Mouse (Mus musculus) heart, embryonic 13.5 days (tissue): Measurements from ENCODE around the gene Tmem30c. TPM values are rescaled to one million over a fixed set of nuclear protein-coding genes. Genes with fewer than 3 reads are reported as not detected.

Experiments
- ATAC-seq: fragments of 200-750 bp; cut with Nextera tagmentation; 2 replicates; pipeline ENCODE4 v1.8.0; 2017; ENCODE audit warnings: moderate TSS enrichment; ENCODE audit not compliant: insufficient number of reproducible peaks, low FRiP score, low TSS enrichment; ENCODE audit errors: extremely low read depth
- H3K27ac ChIP-seq: fragments of 300-500 bp; sonication (generic); replicated peaks from 2 replicates; pipeline ENCODE4 v1.5.1; 2015; ENCODE audit warnings: moderate library complexity, mild to moderate bottlenecking, inconsistent platforms
- H3K27me3 ChIP-seq: fragments of 300-500 bp; sonication (generic); replicated peaks from 2 replicates; pipeline ENCODE4 v1.6.1; 2015; ENCODE audit warnings: mild to moderate bottlenecking, inconsistent platforms
- H3K36me3 ChIP-seq: fragments of 300-500 bp; sonication (generic); 2 replicates; pipeline ENCODE4 v1.6.1; 2015; ENCODE audit warnings: mild to moderate bottlenecking, inconsistent platforms
- H3K4me1 ChIP-seq: fragments of 300-500 bp; sonication (generic); 2 replicates; pipeline ENCODE4 v1.6.1; 2015; ENCODE audit warnings: inconsistent platforms
- H3K4me2 ChIP-seq: fragments of 300-500 bp; sonication (generic); 2 replicates; pipeline ENCODE4 v1.6.1; 2015; ENCODE audit warnings: inconsistent platforms, mild to moderate bottlenecking, moderate library complexity
- H3K4me3 ChIP-seq: fragments of 300-500 bp; sonication (generic); 2 replicates; pipeline ENCODE4 v1.5.1; 2015; ENCODE audit warnings: moderate library complexity, mild to moderate bottlenecking, inconsistent platforms
- H3K9ac ChIP-seq: fragments of 300-500 bp; sonication (generic); 2 replicates; pipeline ENCODE4 v1.6.1; 2015; ENCODE audit warnings: inconsistent platforms, mild to moderate bottlenecking, moderate library complexity
- H3K9me3 ChIP-seq: fragments of 300-500 bp; sonication (generic); 2 replicates; pipeline ENCODE4 v1.6.1; 2016; ENCODE audit warnings: inconsistent platforms
- WGBS: fragments of 180-500 bp; shearing (Covaris S2); methylation state at CpG from one replicate; pipeline ENCODE4 v1.1.7; 2015; ENCODE audit warnings: mixed read lengths; 5-methylcytosine and 5-hydroxymethylcytosine counted together
- polyA plus RNA-seq: library from polyadenylated mRNA; unstranded; fragments of >200 nt; fragmentation: Nextera tagmentation; extraction: Ambion mirVana; gene quantifications from 2 replicates; pipeline ENCODE4 v1.2.1, GENCODE M21; 2015

Tmem30c gene
- polyA plus RNA-seq: 0.05 TPM in 1 of 2 replicates, not detected in the other

DNA sequence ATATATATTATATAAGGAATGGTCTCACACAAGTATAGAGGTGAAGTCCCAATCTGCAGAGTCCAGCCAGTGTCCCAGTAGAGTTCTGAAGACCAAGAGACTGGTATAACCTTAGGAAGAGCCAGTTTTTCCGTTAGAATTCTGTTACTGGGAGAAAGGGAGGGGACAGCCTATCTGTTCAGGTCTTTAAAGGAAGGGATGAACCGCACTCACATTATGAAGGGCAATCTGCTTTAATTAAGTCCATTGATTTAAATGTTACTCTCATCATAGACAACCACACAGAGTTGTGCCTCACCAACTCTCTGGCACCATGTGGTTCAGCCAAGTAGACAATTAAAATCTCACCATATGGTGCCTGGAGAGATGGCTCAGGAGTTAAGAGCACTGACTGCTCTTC, at the start of gene Tmem30c:
TSS of gene Tmem30c (minus strand) at position 101 of the 400 bp plus-strand sequence.
- Histone ChIP-seq H3K4me1 (peaks cover 6% of the 10 kb centered on the region; the same call in 1 of the 2 replicates), H3K27me3 (no peaks in the 10 kb centered on the region), H3K9me3 (peaks cover 3% of the 10 kb centered on the region; the same call in 1 of the 2 replicates), H3K4me3 (no peak within 1 kb of the TSS), H3K27ac (peak within 1 kb of the TSS; percentile 48), H3K9ac (no peak within 1 kb of the TSS), H3K4me2 (no peak within 1 kb of the TSS), H3K36me3 (no peaks in the 10 kb centered on the region)
- ATAC-seq: no peak
- 73% methylated on average over 2 of the region's 2 CpGs for WGBS

- Histone ChIP-seq H3K4me2 (no peak overlapping the region), H3K4me3 (no peak overlapping the region), H3K27me3 (no peaks in the 10 kb centered on the region), H3K9ac (no peak overlapping the region), H3K9me3 (no peaks in the 10 kb centered on the region), H3K4me1 (peaks cover 16% of the 10 kb centered on the region), H3K27ac (no peak overlapping the region), H3K36me3 (no peaks in the 10 kb centered on the region)
- no peak for ATAC-seq
- 47% methylated on average over 5 of the region's 5 CpGs for whole genome bisulfite sequencing
These were observed 47.9 kb upstream of the Tmem30c start for GRCm38 (mm10) chr16:57340613-57340898.

DNA sequence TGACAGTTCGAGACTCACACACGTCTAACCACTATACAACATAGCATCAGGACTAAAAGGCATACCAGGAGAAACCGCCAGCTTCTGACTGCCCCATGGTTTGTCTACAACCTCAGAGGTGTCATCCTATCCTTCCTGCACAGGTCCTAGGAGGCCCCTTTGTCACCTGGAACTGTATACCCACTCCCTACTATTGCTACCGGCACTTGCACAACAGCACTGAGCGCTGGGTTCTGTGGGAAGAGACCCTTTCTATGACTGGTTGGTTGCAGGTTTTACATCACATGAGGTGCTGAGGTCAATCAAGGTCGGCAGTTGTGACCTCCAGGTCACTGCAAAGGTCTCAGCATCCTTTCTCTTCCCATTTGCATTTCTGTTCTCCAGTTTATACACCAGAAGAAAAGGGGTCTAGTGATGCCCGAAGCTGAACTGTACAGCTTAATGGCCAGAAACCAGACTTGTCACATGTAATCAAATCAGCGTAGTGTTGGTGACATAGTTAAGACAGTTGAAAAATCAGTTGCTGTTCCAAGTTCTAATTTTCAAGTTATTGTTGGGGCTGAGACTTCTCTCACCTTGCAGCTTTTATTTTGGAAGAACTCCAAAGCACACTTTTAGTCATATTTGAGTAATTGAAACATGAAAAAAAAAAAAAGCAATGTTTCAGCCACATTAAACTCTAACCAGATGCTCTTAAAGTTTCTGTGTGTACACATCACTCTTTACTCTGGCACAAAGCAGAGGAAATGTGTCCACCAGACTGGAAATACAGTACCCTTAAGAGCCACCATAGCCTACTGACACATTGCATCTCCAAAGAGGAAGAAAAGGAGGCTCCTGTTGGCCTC, 47.3 kb upstream of the Tmem30c start:
- H3K36me3 ChIP-seq: no peaks in the 10 kb centered on the region
- peaks cover 16% of the 10 kb centered on the region for H3K4me1 ChIP-seq
- no peaks in the 10 kb centered on the region for H3K9me3 ChIP-seq
- H3K27ac ChIP-seq: no peak overlapping the region
- H3K9ac ChIP-seq: no peak overlapping the region
- no peak overlapping the region for H3K4me2 ChIP-seq
- no peak overlapping the region for H3K4me3 ChIP-seq
- no peak for ATAC-seq
- 81% methylated on average over 8 of the region's 8 CpGs for WGBS
- H3K27me3 ChIP-seq: no peaks in the 10 kb centered on the region

GRCm38 (mm10) chr16:57336770-57337423, 44.2 kb upstream of the Tmem30c start:
- 65% methylated on average over 11 of the region's 11 CpGs for WGBS
- no peak for ATAC-seq
- no peak overlapping the region for H3K4me3 ChIP-seq
- no peak overlapping the region for H3K27ac ChIP-seq
- no peak overlapping the region for H3K9ac ChIP-seq
- peaks cover 16% of the 10 kb centered on the region for H3K4me1 ChIP-seq
- H3K9me3 ChIP-seq: no peaks in the 10 kb centered on the region
- H3K27me3 ChIP-seq: no peaks in the 10 kb centered on the region
- H3K4me2 ChIP-seq: no peak overlapping the region
- H3K36me3 ChIP-seq: no peaks in the 10 kb centered on the region

- WGBS: 67% methylated on average over 7 of the region's 7 CpGs
- Histone ChIP-seq H3K36me3 (no peaks in the 10 kb centered on the region), H3K27me3 (no peaks in the 10 kb centered on the region), H3K4me1 (peaks cover 11% of the 10 kb centered on the region), H3K4me3 (no peak overlapping the region), H3K9ac (no peak overlapping the region), H3K27ac (no peak overlapping the region), H3K4me2 (no peak overlapping the region), H3K9me3 (no peaks in the 10 kb centered on the region)
- ATAC-seq: no peak
These were observed 39.6 kb upstream of the Tmem30c start for GRCm38 (mm10) chr16:57332301-57332700.

DNA sequence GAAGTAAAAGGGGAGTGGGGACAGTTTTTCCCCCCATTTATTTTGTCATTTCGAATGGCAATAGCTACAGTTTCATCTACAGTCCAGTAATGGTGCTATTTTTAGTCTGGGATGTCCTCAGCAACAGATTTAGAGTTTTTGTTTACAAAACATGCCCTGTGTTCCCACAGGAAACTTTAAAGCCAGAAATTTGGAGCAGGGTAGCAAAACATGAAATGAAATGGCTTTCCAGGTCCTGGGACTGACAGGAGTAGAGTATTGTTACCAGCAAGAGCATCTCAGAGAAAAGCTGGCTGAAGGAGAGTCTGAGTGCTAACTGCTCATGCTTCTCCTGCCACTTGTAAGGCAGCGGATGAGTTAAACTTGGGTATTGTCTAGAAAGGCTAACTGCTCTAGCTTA, 37.4 kb upstream of the Tmem30c start:
- Histone ChIP-seq H3K36me3 (no peaks in the 10 kb centered on the region), H3K27ac (no peak overlapping the region; the same call in 1 of the 2 replicates), H3K9ac (no peak overlapping the region), H3K4me3 (no peak overlapping the region), H3K9me3 (no peaks in the 10 kb centered on the region), H3K4me1 (peaks cover 11% of the 10 kb centered on the region), H3K27me3 (no peaks in the 10 kb centered on the region), H3K4me2 (no peak overlapping the region)
- ATAC-seq: no peak
- 68% methylated on average over 2 of the region's 2 CpGs for WGBS

DNA sequence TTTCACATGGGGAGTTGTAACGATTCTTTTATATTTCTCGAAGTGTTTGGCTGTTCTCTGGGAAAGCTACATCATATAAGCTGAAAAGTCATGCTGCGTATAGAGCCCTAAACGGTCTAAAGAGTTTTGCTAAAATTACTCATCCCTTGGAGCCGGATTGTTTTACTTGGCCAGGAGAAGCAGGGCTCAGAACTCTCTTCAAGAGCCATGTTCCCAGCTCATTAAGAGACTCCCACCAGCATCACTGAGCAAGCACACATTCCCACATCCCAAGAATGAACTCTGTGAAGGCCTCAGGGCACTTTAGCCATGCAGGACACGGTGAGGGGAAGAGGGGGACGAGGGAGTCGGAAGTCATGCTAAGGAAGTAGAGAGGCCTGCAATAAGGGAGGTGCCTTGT, 36.4 kb upstream of the Tmem30c start:
- Histone ChIP-seq H3K27me3 (no peaks in the 10 kb centered on the region), H3K9ac (no peak overlapping the region), H3K9me3 (no peaks in the 10 kb centered on the region), H3K4me1 (peaks cover 13% of the 10 kb centered on the region), H3K36me3 (no peaks in the 10 kb centered on the region), H3K4me2 (no peak overlapping the region), H3K27ac (peak overlapping the region; percentile 53), H3K4me3 (no peak overlapping the region)
- 68% methylated on average over 8 of the region's 8 CpGs for WGBS
- ATAC-seq: no peak

DNA sequence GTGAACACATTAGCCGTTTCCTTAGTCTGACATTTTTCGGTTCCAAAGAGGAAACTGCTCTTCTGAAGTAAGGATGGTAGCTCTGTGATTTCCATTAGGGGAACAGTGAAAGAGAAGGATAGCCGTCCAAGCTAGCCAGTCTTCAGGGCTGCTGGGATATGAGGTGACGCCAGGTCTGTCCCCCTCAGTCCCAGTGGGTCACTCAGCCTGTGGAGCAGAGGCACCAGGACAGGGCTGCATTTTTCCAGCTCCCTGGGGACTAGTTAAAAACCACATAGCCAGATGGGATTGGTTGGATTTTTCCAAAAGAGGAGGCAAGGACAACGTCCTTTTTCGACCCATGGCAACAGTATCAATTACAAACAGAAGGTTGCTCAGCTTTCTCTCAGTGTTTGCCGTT, 34.3 kb upstream of the Tmem30c start:
- no peaks in the 10 kb centered on the region for H3K9me3 ChIP-seq
- 63% methylated on average over 7 of the region's 7 CpGs for WGBS
- H3K4me1 ChIP-seq: peaks cover 15% of the 10 kb centered on the region
- no peak for ATAC-seq
- H3K4me2 ChIP-seq: no peak overlapping the region
- H3K4me3 ChIP-seq: no peak overlapping the region
- H3K27ac ChIP-seq: no peak overlapping the region
- H3K9ac ChIP-seq: no peak overlapping the region
- H3K27me3 ChIP-seq: no peaks in the 10 kb centered on the region
- no peaks in the 10 kb centered on the region for H3K36me3 ChIP-seq

DNA sequence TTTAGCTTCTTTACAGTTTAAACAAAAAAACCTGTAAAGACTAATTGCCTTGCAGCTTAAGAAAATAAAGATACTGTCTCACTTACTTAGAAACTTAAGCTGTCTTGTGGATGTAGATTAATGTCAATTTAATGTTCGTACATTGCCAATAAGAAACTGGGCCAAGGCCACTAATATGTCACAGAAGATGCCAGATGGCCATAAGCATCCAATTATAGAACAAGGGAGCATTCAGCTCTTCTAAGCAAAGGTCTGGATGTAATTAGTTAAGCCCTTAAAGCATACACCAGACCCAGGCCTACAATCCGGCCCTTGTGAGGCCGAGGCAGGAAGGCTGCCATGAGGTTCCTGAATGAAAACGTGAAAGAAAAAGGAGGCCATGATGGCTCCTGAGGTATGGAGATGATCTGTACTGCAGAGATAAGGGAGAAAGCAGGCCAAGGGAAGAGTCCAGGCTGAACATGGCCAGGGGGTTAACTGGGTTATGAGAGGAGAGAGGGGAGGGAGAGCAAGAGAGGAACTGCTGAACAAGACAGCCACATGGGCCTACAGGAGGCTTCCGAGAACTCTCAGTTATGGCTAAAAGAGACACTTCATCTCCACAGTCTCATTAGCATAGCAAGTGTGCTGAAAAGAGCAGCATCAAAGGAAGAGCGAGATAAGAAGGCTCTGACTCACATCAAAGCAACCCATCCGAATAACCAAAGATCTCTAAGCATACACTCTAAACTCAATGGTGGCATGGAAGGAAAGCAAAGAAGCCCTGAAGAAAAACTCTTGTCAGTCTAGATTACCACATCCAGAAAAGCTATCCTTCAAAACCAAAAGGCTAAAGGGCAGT, 26.8 kb upstream of the Tmem30c start:
- no peak overlapping the region for H3K4me2 ChIP-seq
- no peak for ATAC-seq
- no peaks in the 10 kb centered on the region for H3K36me3 ChIP-seq
- H3K4me1 ChIP-seq: peaks cover 25% of the 10 kb centered on the region
- no peaks in the 10 kb centered on the region for H3K27me3 ChIP-seq
- WGBS: 60% methylated on average over 7 of the region's 7 CpGs
- H3K9ac ChIP-seq: no peak overlapping the region
- H3K4me3 ChIP-seq: no peak overlapping the region
- H3K27ac ChIP-seq: 0 out of 2 replicates have a peak overlapping the region, but pooled peaks have one; percentile 29
- no peaks in the 10 kb centered on the region for H3K9me3 ChIP-seq

DNA sequence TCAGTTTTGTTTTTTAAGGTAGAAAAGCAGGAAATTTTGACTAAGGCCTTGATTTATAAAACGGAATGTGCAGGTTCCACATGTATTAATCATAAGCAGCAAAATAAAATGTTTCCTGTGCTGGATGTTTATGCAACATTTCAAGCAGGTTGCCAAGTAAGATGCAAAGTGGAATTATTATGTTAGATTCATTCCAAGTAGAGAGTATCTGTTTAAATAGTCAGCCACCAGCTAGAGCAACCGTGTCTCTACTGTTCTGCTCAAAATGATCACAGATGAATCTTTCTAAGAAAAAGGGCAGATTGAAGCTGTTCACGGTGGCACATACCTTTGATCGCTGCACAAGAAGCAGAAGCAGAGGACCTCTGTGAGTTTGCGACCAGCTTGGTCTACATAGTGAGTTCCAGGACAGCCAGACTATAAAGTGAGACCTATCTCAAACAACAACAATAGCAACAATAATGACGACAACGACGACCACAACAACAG, 26.0 kb upstream of the Tmem30c start:
- H3K4me1 ChIP-seq: peaks cover 22% of the 10 kb centered on the region
- no peaks in the 10 kb centered on the region for H3K27me3 ChIP-seq
- 72% methylated on average over 8 of the region's 8 CpGs for WGBS
- no peaks in the 10 kb centered on the region for H3K9me3 ChIP-seq
- H3K4me2 ChIP-seq: no peak overlapping the region
- H3K9ac ChIP-seq: no peak overlapping the region
- no peak for ATAC-seq
- H3K4me3 ChIP-seq: no peak overlapping the region
- no peak overlapping the region for H3K27ac ChIP-seq
- H3K36me3 ChIP-seq: no peaks in the 10 kb centered on the region
